Mouse (Mus musculus): ENCODE results near the gene Tnfrsf1a. TPM values are rescaled to one million over a fixed set of nuclear protein-coding genes. Genes with fewer than 3 reads are reported as not detected.
"Not testable (repeated sequence)": the region's sequence is repeated elsewhere in the genome, so short reads cannot be mapped to it uniquely, and the experiment has no call there.

The Tnfrsf1a gene
- polyA plus RNA-seq (2014; fragmentation: Nextera tagmentation; extraction: Ambion mirVana): 33.3 and 37.0 TPM in 2 replicates

DNA sequence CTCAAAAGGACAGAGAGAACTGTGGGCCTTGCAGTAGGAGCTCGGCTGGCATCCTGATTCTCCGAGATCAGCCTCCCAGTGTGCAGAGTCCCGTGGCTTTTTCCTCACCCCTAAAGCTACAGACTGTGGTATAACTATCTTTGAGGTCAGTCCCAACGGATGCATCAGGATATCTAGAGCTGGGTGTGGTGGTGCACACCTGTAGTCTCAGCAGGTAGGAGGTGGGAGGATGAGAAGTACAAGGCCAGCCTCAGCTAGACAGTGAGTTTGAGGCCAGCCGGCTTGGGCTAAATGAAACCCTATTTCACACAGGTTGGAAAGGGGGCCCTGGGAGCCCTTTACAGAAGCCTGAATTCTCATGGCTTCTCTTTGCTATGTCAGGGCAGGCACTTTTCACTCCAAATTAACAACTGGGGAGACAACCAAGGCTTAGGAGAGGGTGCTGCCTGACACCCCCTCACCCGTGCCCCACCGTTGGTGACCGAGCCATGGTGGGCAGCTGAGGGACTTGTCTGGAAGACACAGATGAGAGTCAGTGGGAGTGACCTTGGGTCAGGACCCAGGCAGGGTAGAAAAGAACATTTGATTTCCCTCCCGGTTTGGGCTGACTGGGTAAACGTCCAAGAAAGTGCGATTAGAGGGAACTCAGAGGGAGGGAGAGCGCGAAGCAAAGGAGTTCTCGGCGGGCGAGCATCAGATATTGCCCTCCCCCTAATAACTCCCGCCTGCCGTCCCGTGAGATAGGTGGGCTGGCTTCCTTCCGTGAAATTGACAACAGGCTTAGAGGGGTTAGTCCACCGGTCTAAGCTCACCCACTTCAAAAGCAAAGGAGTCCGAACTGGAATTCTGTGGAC lies at the start of gene Tnfrsf1a:
Tnfrsf1a (plus strand) TSS at position 642 of the 854 bp plus-strand sequence.
- Histone ChIP-seq H3K9ac (ENCODE audit: low read depth, low read length) (peak within 1 kb of the TSS; percentile 82), H3K27ac (ENCODE audit: low read depth, low read length) (peak within 1 kb of the TSS; percentile 6; the same call in 1 of the 2 replicates), H3K36me3 (ENCODE audit: control insufficient read depth, insufficient read depth, low read length) (no peaks in the 10 kb centered on the region), H3K4me2 (peak within 1 kb of the TSS; percentile 82), H3K9me3 (replicated peaks; ENCODE audit: control insufficient read depth, low read length) (no peaks in the 10 kb centered on the region), H3K27me3 (ENCODE audit: control insufficient read depth, insufficient read depth, low read length) (0 out of 2 replicates have a peak, but pooled peaks cover 4% of the 10 kb centered on the region), H3K4me1 (ENCODE audit: control insufficient read depth, insufficient read depth, low read length) (peaks cover 30% of the 10 kb centered on the region), H3K4me3 (ENCODE audit: low read depth, low read length) (peak within 1 kb of the TSS; percentile 63)
- ATAC-seq (replicated peaks; ENCODE audit: insufficient number of reproducible peaks, low FRiP score, low TSS enrichment): no peak; the same call in 1 of the 2 replicates
- 6% methylated on average over 22 of the region's 22 CpGs for WGBS (ENCODE audit: insufficient replicate concordance)

DNA sequence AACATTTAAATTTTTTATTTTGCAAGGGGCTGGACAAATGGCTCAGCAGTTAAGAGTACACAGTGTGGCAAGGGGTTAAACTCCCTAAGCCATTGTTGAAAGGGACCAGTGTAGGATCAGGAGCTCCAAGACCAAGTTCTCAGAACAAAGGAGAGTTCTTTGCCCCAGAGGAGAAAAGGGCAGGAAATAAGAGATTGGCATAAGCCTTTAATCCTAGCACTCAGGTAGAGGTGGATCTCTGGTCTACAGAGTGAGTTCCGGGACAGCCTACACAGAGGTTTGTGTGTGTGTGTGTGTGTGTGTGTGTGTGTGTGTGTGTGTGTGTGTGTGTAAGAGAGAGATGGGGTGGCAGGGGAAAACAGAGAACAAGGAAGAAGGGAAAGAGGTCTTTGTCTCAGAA lies 48.2 kb upstream of the Tnfrsf1a start:
- no peak overlapping the region for H3K4me3 ChIP-seq (ENCODE audit: low read depth, low read length)
- no peaks in the 10 kb centered on the region for H3K36me3 ChIP-seq (ENCODE audit: control insufficient read depth, insufficient read depth, low read length)
- H3K27ac ChIP-seq (ENCODE audit: low read depth, low read length): no peak overlapping the region
- H3K9me3 ChIP-seq (replicated peaks; ENCODE audit: control insufficient read depth, low read length): no peaks in the 10 kb centered on the region
- no peak overlapping the region for H3K4me2 ChIP-seq
- no peak for ATAC-seq (replicated peaks; ENCODE audit: insufficient number of reproducible peaks, low FRiP score, low TSS enrichment)
- no peak overlapping the region for H3K9ac ChIP-seq (ENCODE audit: low read depth, low read length)
- no peaks in the 10 kb centered on the region for H3K4me1 ChIP-seq (ENCODE audit: control insufficient read depth, insufficient read depth, low read length)
- 73% methylated on average over 1 of the region's 1 CpGs for WGBS (ENCODE audit: insufficient replicate concordance)
- no peaks in the 10 kb centered on the region for H3K27me3 ChIP-seq (ENCODE audit: control insufficient read depth, insufficient read depth, low read length)

DNA sequence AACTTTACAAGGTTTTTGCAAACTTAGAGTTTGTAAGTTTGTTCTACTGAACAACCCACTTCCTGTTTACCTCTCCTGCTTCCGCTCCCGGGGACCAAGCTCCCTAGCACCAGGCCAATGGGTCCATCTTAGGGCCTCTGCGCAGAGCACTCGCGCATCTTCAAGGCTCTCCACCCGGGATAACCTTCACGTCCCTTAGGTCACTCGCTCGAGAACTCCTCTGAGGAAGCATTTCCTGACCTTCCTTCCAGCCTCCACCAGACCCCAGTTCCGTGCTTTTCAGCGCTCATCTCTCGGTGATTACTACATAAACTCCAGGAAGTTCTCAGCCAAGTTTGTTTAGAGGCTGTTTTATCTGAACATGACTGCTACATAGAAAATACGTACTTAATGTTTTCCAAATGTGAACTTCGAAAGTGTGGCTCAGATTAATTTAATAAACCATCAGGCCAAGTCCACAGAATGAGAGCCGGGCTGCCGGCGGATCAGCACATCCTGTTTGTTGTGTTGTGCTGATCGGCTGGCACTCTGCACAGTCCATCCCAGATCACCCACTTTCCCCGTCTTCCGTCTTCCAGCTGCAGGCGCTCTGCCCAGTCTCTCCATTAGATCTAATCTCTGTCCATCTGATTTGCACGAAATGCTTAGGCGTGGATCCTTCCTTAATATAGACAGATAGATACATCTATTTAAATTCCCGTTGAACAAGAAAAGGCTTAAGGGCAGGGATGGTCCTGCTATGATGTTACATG lies 46.8 kb upstream of the Tnfrsf1a start:
- WGBS (ENCODE audit: insufficient replicate concordance): 84% methylated on average over 24 of the region's 24 CpGs
- no peak for ATAC-seq (replicated peaks; ENCODE audit: insufficient number of reproducible peaks, low FRiP score, low TSS enrichment)
- H3K9me3 ChIP-seq (replicated peaks; ENCODE audit: control insufficient read depth, low read length): no peaks in the 10 kb centered on the region

DNA sequence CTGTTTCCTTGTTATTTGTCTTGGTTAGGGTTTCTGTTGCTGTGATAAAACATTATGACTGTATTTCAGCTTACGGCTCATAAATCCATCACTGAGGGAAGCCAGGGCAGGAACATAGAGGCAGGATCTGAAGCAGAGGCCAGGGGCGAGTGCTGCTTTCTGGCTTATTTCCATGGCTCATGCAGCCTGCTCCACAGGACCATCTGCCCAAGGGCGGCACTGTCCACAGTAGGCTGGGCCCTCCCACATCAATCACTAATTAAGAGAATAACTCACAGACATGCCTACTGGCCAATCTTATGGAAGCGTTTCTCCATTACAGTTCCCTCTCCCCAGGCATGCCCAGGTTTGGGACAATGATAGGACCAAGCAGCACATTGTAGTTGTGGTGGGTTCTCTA lies 45.9 kb upstream of the Tnfrsf1a start:
- H3K9me3 ChIP-seq (replicated peaks; ENCODE audit: control insufficient read depth, low read length): no peaks in the 10 kb centered on the region
- WGBS (ENCODE audit: insufficient replicate concordance): 81% methylated on average over 4 of the region's 4 CpGs
- H3K4me1 ChIP-seq (ENCODE audit: control insufficient read depth, insufficient read depth, low read length): no peaks in the 10 kb centered on the region
- no peak for ATAC-seq (replicated peaks; ENCODE audit: insufficient number of reproducible peaks, low FRiP score, low TSS enrichment)
- H3K27me3 ChIP-seq (ENCODE audit: control insufficient read depth, insufficient read depth, low read length): no peaks in the 10 kb centered on the region
- no peak overlapping the region for H3K27ac ChIP-seq (ENCODE audit: low read depth, low read length)
- no peak overlapping the region for H3K4me2 ChIP-seq
- no peak overlapping the region for H3K4me3 ChIP-seq (ENCODE audit: low read depth, low read length)
- no peak overlapping the region for H3K9ac ChIP-seq (ENCODE audit: low read depth, low read length)
- H3K36me3 ChIP-seq (ENCODE audit: control insufficient read depth, insufficient read depth, low read length): peaks cover 4% of the 10 kb centered on the region

More for the DNA sequence above, 46.8 kb upstream of the Tnfrsf1a start:
- Histone ChIP-seq H3K4me1 (ENCODE audit: control insufficient read depth, insufficient read depth, low read length) (no peaks in the 10 kb centered on the region), H3K27ac (ENCODE audit: low read depth, low read length) (no peak overlapping the region), H3K4me2 (no peak overlapping the region), H3K36me3 (ENCODE audit: control insufficient read depth, insufficient read depth, low read length) (peaks cover 4% of the 10 kb centered on the region), H3K27me3 (ENCODE audit: control insufficient read depth, insufficient read depth, low read length) (no peaks in the 10 kb centered on the region), H3K4me3 (ENCODE audit: low read depth, low read length) (no peak overlapping the region), H3K9ac (ENCODE audit: low read depth, low read length) (no peak overlapping the region)

DNA sequence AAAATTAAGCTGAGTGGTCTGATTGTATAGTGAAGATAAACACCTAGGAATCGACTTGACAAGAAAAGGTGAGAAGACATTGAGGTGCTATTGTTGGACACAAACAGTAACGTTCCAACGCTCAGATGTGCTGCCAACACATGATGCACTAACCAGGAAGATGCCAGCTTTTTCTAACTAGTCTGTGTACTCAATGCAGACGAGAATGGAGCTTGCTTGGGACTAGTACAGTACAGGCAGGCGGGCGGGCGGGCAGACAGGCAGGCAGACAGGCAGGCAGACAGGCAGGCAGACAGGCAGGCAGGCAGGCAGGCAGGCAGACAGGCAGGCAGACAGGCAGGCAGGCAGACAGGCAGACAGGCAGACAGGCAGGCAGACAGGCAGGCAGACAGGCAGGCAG lies 44.8 kb upstream of the Tnfrsf1a start:
- H3K9me3 ChIP-seq (replicated peaks; ENCODE audit: control insufficient read depth, low read length); H3K27me3 ChIP-seq (ENCODE audit: control insufficient read depth, insufficient read depth, low read length); H3K4me1 ChIP-seq (ENCODE audit: control insufficient read depth, insufficient read depth, low read length); H3K4me3 ChIP-seq (ENCODE audit: low read depth, low read length); H3K27ac ChIP-seq (ENCODE audit: low read depth, low read length); ATAC-seq (replicated peaks; ENCODE audit: insufficient number of reproducible peaks, low FRiP score, low TSS enrichment); H3K9ac ChIP-seq (ENCODE audit: low read depth, low read length); H3K4me2 ChIP-seq; H3K36me3 ChIP-seq (ENCODE audit: control insufficient read depth, insufficient read depth, low read length): not testable (repeated sequence)
- 85% methylated on average over 7 of the region's 7 CpGs for WGBS (ENCODE audit: insufficient replicate concordance)

DNA sequence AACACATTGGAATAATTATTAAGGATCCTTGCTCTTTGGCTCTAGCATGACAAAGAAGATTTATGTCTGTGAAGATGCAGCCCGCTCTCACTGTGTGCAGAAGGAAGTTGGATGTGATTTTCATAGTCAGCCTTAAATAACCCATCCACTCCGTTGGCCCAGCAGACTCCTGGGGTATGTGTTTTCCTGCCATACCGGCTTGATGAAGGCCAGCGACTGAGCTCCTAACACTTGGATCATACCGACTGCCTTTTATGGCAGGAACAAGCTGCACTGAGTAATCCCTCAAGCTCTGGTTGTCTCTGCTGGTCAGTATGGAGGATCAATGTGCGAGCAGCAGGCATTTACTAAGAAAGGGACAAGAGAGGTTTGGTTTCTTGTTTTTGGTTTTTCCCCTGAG lies 43.7 kb upstream of the Tnfrsf1a start:
- 69% methylated on average over 6 of the region's 6 CpGs for WGBS (ENCODE audit: insufficient replicate concordance)
- no peak overlapping the region for H3K9ac ChIP-seq (ENCODE audit: low read depth, low read length)

DNA sequence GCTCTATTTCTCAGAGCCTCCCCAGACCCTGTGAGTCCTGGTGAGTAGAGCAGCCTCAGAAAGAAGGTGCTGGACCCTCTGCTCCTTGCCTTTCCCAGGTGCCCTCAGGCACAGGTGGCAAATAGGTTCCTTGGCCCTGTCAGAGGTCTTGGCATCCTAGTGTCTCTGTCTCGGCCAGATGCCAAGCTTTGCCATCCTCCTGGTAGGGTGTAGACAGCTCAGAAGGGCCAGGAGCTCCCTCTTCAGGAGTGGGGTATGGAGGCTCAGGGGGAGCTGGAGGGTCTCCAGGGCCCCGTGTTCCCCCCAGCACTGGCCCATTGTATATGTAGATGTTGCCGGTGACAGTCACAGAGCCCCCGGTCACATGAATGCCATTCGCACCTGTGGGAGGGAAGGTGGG lies 42.1 kb upstream of the Tnfrsf1a start:
- peaks cover 6% of the 10 kb centered on the region for H3K36me3 ChIP-seq (ENCODE audit: control insufficient read depth, insufficient read depth, low read length)
- 78% methylated on average over 5 of the region's 5 CpGs for WGBS (ENCODE audit: insufficient replicate concordance)
- H3K9ac ChIP-seq (ENCODE audit: low read depth, low read length): no peak overlapping the region
- no peaks in the 10 kb centered on the region for H3K9me3 ChIP-seq (replicated peaks; ENCODE audit: control insufficient read depth, low read length)
- no peak for ATAC-seq (replicated peaks; ENCODE audit: insufficient number of reproducible peaks, low FRiP score, low TSS enrichment)
- no peaks in the 10 kb centered on the region for H3K27me3 ChIP-seq (ENCODE audit: control insufficient read depth, insufficient read depth, low read length)
- no peak overlapping the region for H3K4me2 ChIP-seq
- H3K4me3 ChIP-seq (ENCODE audit: low read depth, low read length): no peak overlapping the region
- no peak overlapping the region for H3K27ac ChIP-seq (ENCODE audit: low read depth, low read length)
- H3K4me1 ChIP-seq (ENCODE audit: control insufficient read depth, insufficient read depth, low read length): peaks cover 7% of the 10 kb centered on the region

More for the DNA sequence above, 43.7 kb upstream of the Tnfrsf1a start:
- no peak overlapping the region for H3K27ac ChIP-seq (ENCODE audit: low read depth, low read length)
- H3K4me1 ChIP-seq (ENCODE audit: control insufficient read depth, insufficient read depth, low read length): 0 out of 2 replicates have a peak, but pooled peaks cover 4% of the 10 kb centered on the region
- H3K36me3 ChIP-seq (ENCODE audit: control insufficient read depth, insufficient read depth, low read length): peaks cover 4% of the 10 kb centered on the region
- H3K9me3 ChIP-seq (replicated peaks; ENCODE audit: control insufficient read depth, low read length): no peaks in the 10 kb centered on the region
- ATAC-seq (replicated peaks; ENCODE audit: insufficient number of reproducible peaks, low FRiP score, low TSS enrichment): no peak
- H3K4me3 ChIP-seq (ENCODE audit: low read depth, low read length): no peak overlapping the region
- H3K27me3 ChIP-seq (ENCODE audit: control insufficient read depth, insufficient read depth, low read length): no peaks in the 10 kb centered on the region
- no peak overlapping the region for H3K4me2 ChIP-seq

DNA sequence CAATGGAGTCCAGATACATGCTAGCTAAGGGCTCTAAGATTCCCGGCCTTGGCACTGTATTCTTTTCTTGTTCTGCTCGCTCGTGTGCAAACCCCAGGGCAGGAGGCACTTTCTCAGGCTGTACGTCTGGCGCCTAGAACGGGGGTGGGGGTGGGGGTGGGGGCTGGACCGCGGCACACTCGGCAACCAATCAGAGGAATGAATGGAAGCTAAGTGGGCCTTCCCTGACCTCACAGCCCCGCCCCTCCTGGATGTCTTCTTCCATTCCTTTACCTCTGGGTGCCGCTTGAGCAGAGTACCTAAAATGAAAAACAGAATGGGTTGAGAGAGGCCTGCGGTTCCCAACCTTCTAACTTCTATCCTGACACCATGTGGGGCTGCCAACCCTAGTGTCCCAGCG lies 40.2 kb upstream of the Tnfrsf1a start:
- ATAC-seq (replicated peaks; ENCODE audit: insufficient number of reproducible peaks, low FRiP score, low TSS enrichment): no peak
- Histone ChIP-seq H3K27ac (ENCODE audit: low read depth, low read length) (no peak overlapping the region), H3K4me2 (peak overlapping the region; percentile 6)

More for the DNA sequence above, 40.2 kb upstream of the Tnfrsf1a start:
- Histone ChIP-seq H3K4me3 (ENCODE audit: low read depth, low read length) (no peak overlapping the region), H3K4me1 (ENCODE audit: control insufficient read depth, insufficient read depth, low read length) (peaks cover 17% of the 10 kb centered on the region), H3K27me3 (ENCODE audit: control insufficient read depth, insufficient read depth, low read length) (no peaks in the 10 kb centered on the region), H3K9me3 (replicated peaks; ENCODE audit: control insufficient read depth, low read length) (no peaks in the 10 kb centered on the region), H3K9ac (ENCODE audit: low read depth, low read length) (no peak overlapping the region), H3K36me3 (ENCODE audit: control insufficient read depth, insufficient read depth, low read length) (peaks cover 6% of the 10 kb centered on the region)
- 15% methylated on average over 13 of the region's 13 CpGs for WGBS (ENCODE audit: insufficient replicate concordance)

All from heart, embryonic 11.5 days (tissue).